ENCODE assay signal across 7 mouse cellular contexts in genomic region chr1:177382596-177383190, GRCm38 (mm10). TPM values are rescaled to one million over a fixed set of nuclear protein-coding genes. Genes with fewer than 3 reads are reported as not detected.
DNase-seq lines count a peak whose midpoint lies in the region; ATAC-seq lines count a peak whose summit lies in the region.

No protein-coding gene starts in this region.

- no peak overlapping the region for H3K27ac ChIP-seq in hindbrain, embryonic 12.5 days

- peak; percentile 24 for DNase-seq in urinary bladder, postnatal 25 days (ENCODE audit: low spot score)
- DNase-seq in urinary bladder, adult 2 months (ENCODE audit: low spot score) = no peak
- DNase-seq in embryo, embryonic 9.5 days (ENCODE audit: extremely low spot score) = peak; percentile 62
- peak; percentile 28 for DNase-seq in lung, postnatal 14 days
- DNase-seq in testis, postnatal 10 days (ENCODE audit: low spot score) = peak; percentile 64
- no peak for DNase-seq in layer of hippocampus, adult 9-10 months (ENCODE audit: low spot score)

- no peaks in the 10 kb centered on the region for H3K36me3 ChIP-seq in hindbrain, embryonic 12.5 days

- H3K4me2 ChIP-seq in hindbrain, embryonic 12.5 days (replicated peaks) = no peak overlapping the region; the same call in 1 of the 2 replicates

- no peaks in the 10 kb centered on the region for H3K27me3 ChIP-seq in hindbrain, embryonic 12.5 days

- no peak overlapping the region for H3K9ac ChIP-seq in hindbrain, embryonic 12.5 days

- ATAC-seq in hindbrain, embryonic 12.5 days (ENCODE audit: low FRiP score) = 0 out of 2 replicates have a peak, but pooled peaks have one; percentile 35

- H3K9me3 ChIP-seq in hindbrain, embryonic 12.5 days (replicated peaks) = no peaks in the 10 kb centered on the region

- WGBS in hindbrain, embryonic 12.5 days = 21% methylated on average over 16 of the region's 16 CpGs

- H3K4me1 ChIP-seq in hindbrain, embryonic 12.5 days = peaks cover 5% of the 10 kb centered on the region; the same call in 1 of the 2 replicates

- no peak overlapping the region for H3K4me3 ChIP-seq in hindbrain, embryonic 12.5 days

RNA-seq across cellular contexts. Expression of gene Zbtb18, which starts 59.5 kb away (rescaled TPM):
- polyA plus RNA-seq in urinary bladder, adult 2 months (2012; rRNA removed) = 11.9 and 27.0 TPM in 2 replicates
- 10.0 and 10.8 TPM in 2 replicates for polyA plus RNA-seq in hindbrain, embryonic 12.5 days (2016; fragmentation: Nextera tagmentation; extraction: Ambion mirVana)

Comparison
In these comparisons a context has a peak if more than half of its experiments do, and no peak if none do; other contexts are left out.
1. DNase-seq: peak in urinary bladder, postnatal 25 days (single experiment), embryo, embryonic 9.5 days (single experiment), lung, postnatal 14 days (single experiment) and testis, postnatal 10 days (single experiment); none in urinary bladder, adult 2 months (single experiment) and layer of hippocampus, adult 9-10 months (single experiment).